Mouse (Mus musculus): ENCODE measurements around the gene Dnase2a. TPM values are rescaled to one million over a fixed set of nuclear protein-coding genes. Genes with fewer than 3 reads are reported as not detected.
"Not testable (repeated sequence)": the region's sequence is repeated elsewhere in the genome, so short reads cannot be mapped to it uniquely, and the experiment has no call there.

The Dnase2a gene
- polyA plus RNA-seq, 1 experiment, result 30.8 TPM

DNA sequence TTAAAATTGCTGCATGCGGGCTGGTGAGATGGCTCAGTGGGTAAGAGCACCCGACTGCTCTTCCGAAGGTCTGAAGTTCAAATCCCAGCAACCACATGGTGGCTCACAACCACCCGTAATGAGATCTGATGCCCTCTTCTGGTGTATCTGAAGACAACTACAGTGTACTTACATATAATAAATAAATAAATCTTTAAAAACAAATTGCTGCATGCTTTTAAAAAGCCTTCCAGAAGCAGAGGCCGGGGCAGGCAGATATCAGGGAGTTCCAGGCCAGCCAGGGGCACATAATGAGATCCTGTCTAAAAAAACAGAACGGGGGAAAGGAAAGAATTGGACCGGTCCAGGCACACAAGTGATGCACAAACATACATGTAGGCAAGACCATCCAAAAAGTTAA, 381 bp upstream of the Dnase2a start:
- not testable (repeated sequence) for DNase-seq (ENCODE audit: low read depth)

DNA sequence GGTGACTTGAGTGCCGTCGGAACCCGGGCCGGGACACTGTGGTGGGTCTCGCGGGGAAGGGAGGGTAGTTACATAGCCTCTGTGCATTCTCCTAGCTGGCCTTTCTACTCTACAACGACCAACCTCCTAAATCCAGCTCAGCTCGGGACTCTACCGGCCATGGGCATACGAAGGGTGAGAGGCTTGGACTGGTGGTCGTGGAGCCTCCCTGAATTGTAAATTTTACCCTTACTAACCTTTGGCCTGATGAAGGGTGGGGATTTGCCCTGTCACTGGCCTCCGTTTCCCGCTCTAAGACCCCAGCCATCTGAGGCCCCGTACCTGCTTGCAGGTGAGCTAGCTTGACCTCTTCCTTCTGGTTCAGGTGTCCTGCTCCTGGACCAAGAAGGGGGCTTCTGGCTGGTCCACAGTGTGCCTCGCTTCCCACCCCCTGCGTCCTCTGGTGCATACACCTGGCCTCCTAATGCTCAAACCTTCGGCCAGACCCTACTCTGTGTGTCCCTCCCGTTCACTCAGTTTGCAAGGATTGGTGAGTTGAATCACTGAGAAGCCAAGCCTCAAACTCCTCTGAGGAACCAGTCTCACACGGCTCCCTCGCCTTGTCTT, 905 bp downstream of the Dnase2a start:
- DNase-seq (ENCODE audit: low read depth), result no peak

DNA sequence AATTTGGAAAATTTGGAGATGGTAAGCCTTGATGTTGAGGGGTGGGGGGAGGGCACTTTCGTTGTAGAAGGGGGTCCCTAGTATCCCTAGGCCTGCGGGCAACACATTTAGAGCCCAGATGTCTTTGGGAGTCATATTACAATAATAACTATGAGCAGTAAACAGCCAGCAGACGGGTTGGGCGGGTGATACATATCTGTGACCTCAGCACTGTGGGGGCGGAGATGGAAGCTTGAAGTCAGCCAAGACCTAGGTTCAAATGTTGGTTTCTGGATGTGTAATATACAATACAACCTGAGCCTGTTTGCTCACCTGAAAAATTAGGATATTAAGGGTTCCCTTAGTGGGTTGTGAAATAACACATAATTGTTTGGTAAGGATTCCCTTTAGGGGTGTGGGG, 1.6 kb downstream of the Dnase2a start:
- no peak for DNase-seq (ENCODE audit: low read depth)

DNA sequence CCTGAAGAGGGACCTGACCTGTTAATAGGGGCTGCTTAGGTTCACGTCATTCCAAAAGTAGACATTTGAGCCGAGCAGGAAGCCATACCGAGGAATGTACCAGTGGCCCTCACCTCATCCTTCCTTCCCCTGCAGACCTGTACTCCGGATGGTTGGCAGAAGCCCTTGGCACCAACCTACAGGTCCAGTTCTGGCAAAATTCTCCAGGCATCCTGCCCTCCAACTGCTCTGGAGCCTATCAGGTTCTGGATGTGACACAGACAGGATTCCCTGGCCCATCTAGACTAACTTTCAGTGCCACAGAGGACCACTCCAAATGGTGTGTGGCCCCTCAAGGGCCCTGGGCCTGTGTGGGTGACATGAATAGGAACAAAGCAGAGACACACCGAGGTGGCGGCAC, 2.2 kb downstream of the Dnase2a start:
- DNase-seq (ENCODE audit: low read depth), result no peak

DNA sequence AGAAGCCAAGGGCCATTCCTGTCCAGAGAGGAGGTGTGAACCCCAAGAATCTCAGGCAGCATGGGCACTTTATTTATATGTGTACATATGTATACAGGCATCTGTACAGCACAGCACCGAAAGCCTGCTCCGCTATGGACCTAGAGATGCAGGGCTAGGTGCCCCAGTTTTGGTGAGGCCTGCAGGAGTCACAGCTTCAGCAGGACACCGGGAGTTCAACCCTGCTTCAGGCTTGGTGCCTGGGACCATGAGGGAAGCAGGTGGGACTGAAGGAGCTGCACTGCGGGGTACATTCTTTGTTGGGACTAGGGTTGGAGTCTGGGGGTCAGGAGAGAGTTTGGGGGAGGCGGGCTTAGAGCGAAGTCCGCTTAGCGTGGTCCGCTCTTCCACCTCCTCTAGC, 3.5 kb downstream of the Dnase2a start:
- no peak for DNase-seq (ENCODE audit: low read depth)

DNA sequence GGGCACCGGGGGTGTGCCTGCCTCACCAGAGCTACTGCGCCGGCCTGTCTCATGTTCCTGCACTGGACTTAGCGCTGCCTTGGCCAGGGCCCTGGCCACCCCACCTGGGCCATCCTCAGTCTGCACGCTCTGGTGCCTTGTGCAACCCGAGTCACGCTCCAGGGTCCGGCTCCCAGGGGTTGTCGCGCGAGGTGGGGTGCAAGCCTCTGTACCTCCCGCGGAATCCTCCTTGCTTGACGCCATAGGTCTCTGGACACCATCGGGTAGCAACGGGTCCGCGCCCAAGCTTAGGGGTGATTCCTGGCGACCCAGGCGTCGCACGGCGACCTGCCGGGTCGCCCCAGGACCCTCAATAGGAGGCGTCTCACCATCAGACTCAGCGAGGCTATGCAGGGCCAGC, 4.0 kb downstream of the Dnase2a start:
- DNase-seq (ENCODE audit: low read depth), result no peak

DNA sequence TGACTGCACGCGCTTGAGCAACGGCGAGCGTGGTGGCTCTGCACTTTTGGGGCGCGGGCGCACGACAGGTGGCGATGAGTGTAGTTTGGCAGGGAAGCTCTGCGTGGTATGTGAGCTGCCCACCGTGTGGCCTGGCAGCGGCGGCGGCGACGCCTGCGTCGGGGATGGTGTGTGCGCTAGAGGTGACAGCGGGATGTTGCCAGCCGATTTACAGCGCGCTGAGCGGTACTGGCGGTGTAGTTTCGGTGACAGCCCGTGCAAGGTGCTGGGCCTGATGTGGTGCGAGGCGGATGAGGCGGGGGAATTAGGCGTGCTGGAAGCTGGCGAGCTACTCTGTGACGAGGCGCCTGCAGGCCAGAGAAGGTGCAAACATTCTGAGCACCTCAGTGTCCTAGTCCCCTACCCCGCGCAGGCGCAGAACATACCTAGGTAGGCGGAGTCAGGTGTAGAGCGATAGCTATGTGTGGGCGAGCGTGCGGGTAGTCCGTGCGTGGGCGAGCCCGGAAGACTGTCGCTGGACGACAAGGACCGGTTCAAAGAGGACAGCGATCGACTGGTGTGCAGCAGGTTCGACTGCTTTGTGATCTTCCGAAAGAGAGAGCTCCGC, 4.6 kb downstream of the Dnase2a start:
- DNase-seq (ENCODE audit: low read depth), result no peak

DNA sequence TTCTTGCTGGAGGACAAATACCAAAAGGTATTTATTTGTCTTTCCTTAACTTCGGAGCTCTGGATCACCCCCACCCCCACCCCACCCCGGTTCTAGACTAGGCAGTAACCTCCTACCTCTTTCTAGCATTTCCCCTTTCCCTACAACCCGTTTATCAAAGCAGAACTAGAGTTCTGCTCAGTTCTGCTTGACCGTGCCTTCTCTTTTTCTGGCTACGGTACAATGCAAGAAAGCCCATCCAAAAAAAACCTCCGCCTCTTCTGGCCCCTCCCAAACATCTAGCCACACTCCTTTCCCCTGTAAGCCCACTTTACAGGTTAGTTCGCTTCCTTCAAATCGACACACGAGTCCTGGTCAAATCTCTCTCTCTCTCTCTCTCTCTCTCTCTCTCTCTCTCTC, 5.1 kb downstream of the Dnase2a start:
- no peak for DNase-seq (ENCODE audit: low read depth)

DNA sequence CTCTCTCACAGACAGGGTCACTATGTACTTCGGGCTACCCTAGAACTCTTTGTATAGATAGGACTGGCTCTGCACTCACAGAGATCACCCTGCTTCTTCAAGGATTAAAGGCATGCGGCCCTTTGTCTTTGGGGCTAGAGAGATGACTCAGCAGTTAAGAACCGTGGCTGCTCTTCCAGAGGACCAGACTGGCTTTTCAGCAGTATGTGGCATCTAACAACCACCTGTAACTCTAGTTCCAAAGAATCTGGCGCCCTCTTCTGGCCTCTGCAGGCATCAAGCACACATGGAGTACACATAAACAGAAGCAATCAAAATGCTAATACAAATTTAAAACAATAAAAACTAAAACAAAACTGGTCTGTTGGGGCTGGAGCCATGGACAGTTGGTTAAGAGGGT, 5.6 kb downstream of the Dnase2a start:
- no peak for DNase-seq (ENCODE audit: low read depth)

DNA sequence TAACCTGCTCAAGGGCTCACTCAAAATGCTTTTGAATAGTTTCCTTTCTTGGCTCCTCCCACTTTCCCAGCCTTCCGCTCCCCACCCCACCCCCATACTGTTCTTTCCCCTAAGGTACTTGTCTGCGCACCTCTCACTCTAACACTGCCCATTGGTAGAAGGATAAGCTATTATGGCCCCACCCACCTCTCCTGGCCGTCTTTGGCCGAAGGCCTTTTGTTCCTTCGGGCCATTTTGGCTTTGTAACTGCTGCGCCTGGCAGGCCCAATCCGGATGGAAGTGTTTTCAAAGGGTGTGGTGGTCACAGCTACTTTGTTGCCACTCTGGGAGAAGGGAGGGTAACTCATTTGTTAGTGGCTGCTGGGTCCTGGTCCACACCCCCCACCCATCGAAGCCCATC, 6.9 kb downstream of the Dnase2a start:
- DNase-seq (ENCODE audit: low read depth), result no peak

DNA sequence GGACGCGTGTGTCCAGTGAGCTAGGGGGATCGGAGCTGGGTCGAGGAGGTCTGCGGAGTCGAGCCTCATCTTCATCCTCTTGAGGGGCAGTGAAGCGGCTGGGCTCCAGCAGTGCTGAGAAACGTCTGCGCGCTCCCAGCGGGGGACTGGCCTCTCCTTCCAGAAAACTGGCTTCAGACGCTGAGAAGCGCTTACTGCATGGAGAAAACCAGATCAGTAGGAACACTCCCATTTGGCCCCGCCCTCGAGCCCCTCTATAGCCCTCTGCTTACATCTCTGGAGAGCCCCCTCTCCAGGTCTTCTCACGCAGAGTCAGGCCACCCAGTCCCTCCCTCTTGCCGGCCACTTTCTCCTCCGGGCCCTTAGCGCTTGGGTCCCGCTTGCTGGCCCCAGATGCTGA, 9.4 kb downstream of the Dnase2a start:
- no peak for DNase-seq (ENCODE audit: low read depth)

DNA sequence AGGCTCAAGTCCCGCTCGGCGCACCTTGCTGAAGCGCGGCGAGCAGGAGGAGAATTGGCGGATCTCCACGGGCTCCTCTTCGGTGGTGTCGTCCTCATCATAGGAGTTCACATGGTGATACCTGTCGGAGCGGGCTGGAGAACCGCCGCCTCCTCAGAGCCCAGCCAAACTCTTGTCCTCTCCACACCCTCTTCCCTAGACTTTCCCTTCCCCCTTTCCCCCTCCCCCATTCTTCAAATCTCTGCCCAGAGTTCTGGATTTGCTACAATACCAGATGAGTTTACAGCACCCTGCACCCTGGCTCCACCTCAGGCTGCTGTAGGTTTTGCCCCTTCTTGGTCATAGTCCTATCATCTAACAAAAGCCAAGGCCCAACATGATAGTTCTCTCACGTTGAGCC, 10.3 kb downstream of the Dnase2a start:
- no peak for DNase-seq (ENCODE audit: low read depth)

DNA sequence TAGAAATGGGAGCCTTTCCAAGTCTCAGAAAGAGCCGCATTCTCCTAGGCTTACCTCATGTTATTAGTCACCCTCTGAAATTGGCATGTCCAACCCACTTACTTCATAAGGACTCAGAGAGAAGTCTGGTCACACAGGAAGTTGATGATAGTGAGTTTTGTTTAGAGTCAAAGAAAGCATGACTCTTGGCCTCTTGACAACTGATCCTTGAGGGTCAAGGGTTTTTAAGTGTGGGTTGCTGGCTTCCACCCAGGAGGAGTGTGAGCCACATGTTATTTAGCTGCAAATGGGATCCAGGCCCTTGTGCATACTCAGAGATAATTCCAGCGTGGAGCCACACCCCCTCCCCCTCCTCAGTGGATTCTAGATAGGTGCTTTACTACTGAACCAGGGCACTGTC, 13.2 kb downstream of the Dnase2a start:
- no peak for DNase-seq (ENCODE audit: low read depth)

DNA sequence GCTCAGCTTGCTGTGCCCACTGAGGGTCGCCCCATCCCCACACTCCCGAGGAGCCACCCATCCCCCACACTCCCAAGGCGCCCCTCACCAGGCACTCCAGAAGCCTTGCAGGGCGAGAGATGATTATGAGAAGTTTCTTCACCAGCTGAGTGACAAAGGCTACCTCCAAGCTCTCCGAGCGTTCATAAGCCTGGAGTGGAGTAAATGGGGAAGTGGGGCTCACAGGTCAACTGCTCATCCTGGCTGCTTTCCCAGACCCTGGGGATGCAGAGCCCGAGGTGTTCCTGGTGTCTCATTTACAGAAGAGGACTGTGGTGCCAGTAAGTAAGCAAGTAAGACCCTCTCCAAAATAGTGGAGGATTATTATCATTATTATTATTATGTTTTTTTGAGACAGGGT, 17.2 kb downstream of the Dnase2a start:
- no peak for DNase-seq (ENCODE audit: low read depth)

DNA sequence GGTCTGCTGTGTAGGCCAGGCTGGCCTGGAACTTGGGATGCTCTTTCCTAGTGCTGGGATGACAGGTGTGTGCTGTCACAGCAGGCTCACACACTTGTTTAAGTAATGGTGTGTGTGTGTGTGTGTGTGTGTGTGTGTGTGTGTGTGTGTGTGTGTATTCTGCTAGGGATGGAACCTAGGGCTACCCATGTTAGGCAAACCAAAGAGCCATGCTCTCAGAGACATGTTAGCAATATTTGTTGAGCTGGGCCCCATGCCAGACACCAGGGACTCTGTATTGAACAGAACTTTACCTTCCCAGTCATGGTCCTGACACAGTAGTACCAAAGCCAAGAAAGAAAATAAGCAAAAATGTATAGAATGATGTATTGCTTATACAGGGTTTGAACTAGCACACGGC, 19.2 kb downstream of the Dnase2a start:
- DNase-seq (ENCODE audit: low read depth), result no peak

DNA sequence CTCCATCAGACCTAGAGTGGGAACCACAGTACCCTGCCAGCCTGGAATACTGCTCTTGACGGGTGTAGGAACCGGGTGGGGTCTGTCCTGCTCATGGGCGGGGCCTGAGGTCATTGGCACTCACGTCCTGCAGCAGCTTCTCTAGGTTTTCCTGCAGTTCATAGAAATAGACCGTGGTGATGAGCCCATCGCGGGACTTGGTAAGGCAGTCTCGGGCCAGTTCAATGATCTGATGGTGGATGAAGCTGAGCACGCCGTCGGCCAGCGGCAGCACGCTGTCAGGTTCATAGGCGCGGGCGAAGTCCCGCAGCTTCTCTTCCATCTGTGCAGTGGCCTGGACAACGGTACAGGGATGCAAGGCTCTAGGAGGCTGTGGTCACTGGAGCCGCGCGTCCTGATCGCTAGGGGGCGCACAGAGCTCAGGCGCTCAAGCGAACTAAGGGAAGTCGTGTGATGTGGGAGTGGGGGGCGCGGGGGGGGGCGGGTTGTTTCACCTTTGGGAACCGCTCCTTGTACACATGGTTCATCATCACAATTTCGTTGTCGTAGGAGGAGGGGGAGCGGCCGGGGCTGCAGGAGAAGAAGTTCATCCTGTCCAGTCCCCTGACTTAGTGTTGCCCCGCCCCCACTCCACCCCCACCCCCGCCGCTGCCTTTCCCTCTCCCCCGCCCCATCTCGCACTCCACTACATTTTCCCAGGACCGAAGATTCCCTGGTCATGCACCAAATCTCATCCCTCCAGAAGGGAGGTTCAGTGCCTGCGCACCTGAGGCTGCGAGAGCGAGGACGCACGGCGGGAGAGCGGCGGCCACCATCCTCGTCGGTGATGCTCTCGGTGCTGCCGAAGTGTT, 20.3 kb downstream of the Dnase2a start:
- no peak for DNase-seq (ENCODE audit: low read depth)

DNA sequence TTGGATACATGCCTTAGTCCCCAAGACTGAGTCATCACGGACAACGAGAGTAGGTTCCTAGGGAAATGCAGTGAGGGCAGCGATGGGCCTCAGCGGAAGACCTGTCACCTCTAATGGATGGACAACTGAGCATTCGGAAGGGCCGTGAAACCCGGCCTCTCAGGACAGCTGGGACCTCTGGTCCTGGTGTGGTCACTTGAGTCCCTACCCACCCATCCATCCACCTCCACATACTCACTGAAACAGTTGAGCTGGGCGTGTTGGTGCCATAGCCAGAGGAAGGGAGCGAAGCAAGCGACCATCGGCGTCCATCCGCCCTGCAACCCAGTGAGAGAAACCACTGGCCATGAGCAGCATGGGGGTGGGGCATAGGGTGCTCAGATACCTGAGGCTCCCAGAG, 22.2 kb downstream of the Dnase2a start:
- no peak for DNase-seq (ENCODE audit: low read depth)

DNA sequence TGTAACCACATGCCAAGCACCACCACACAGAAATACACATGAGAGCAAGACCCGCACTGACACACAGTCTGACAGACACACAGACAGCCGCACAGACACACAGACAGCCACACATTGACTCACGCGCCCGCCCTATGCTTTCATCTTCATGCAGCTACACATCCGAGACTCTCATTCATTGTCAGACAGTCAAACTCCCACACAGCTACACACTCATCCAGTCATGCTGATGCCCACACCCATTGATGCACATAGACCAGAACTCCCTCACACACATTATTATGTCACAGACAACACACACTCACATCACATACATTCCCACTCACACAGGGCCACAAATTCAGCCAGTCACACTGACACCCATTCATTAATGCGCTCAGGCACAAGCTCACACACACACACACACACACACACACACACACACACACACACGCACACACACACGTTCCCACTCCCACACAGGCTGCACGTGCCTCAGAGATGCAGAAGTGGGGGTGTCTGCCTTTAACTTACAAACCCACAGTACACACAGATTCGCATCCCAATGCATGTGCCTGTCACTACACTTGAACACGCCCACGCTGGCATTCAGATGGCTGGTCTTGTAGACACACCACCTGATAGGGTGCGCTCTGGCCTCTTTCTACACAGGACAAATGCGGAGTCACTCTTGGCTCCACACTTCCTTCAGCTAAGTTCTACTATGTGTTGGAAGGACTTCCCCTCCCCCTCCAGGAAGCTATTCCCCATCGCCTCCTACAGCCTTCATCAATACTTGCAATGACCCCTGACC, 25.6 kb downstream of the Dnase2a start:
- DNase-seq (ENCODE audit: low read depth), result no peak

DNA sequence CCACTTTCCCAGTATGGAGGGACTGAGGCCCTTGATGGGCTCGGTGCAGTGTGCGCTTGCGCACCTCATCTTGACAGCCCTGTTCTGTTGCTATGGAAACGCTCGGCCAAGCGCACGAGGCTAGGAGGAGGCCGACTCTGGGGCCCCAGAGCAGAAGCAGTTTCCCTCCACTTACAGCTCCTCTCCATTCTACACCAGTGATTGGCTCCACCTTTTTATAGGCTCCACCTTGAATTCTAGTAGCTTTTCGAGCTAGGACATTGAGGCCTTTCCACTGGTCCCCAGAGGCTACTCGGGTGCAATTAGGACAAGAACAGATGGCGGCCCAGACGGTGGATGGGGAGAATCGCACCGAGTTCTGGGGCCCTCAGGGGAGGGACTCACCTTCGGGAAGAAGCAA, 26.5 kb downstream of the Dnase2a start:
- no peak for DNase-seq (ENCODE audit: low read depth)

DNA sequence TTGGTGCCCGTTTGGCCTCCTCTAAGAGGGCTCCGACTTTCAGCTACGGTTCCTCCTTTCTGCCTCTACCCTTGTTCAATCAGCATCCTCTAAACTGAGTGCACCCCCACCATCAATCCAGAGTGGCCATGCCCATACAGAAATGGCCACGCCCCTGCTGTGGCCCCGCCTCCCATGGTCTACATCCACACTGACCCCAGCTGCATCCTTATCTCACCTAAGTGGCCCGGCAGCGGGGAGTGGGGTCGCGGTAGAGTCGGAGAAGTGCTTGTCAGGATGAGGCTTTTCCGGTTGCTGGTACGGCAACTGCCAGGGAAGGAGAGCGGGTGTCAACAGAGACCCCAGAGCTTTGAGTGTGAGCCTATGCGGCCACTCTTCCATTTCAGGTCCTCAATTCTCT, 27.1 kb downstream of the Dnase2a start:
- DNase-seq (ENCODE audit: low read depth), result no peak

DNA sequence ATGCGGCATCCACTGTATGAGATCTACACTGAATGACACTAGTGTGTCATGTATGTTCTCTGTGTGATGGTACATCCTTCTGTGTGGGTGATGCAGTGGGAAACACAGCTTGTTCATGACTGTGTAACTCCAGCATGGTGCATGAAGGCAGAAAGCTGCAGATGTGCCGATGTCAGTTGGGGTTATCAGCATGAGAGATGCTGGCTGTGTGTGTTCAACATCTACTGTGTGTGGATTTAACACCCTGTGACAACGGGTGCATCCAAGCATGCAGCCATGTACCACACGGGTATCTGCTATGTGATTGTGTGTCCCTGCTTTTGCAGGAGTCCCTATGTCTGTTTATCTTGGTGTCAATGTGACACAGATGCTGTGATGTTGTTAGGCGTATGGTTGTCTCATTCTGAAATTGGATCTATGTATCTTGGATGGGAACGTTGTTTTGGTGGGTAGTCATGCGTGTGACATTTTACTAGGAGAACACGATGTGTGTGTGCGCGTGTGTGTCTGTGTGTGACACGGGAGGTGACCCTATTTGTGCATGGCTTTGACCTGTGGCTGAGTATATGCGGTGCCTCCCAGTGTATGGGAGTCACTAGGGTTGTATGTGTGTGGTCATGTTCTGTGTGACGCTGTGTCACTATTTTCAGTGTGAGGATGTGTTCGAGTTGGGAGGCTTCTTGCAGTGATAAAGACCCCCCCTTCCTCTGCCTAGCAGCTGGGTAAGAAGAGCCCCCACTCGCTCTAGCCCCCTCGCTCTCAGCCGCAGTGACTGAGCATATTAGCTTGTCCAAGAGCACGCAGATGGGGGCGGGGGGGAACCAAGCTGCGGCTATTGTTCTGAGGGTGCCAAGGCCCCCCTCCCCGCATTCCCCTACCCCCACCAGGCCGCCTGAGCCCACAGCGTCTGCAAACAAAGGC, 27.9 kb downstream of the Dnase2a start:
- DNase-seq (ENCODE audit: low read depth), result no peak

All from gonadal fat pad, adult 2 months (tissue).